Mouse (Mus musculus): ENCODE results near the gene Mapk6.

The Mapk6 gene

GRCm38 (mm10) chr9:75424358-75425150 lies 14.7 kb upstream of the Mapk6 start:
- no peak for DNase-seq (ENCODE audit: low spot score in 2 of 2)

- DNase-seq (ENCODE audit: low spot score in 2 of 2) = no peak
These were observed 13.9 kb upstream of the Mapk6 start for GRCm38 (mm10) chr9:75423683-75424082.

- DNase-seq (ENCODE audit: low spot score in 2 of 2) = no peak
These were observed 12.5 kb upstream of the Mapk6 start for GRCm38 (mm10) chr9:75422251-75422691.

GRCm38 (mm10) chr9:75414204-75414603 lies 4.4 kb upstream of the Mapk6 start:
- no peak for DNase-seq (ENCODE audit: low spot score in 2 of 2)

- no peak for DNase-seq (ENCODE audit: low spot score in 2 of 2)
These were observed 3.4 kb upstream of the Mapk6 start for GRCm38 (mm10) chr9:75413206-75413605.

- DNase-seq (ENCODE audit: low spot score in 2 of 2) = no peak
These were observed 1.8 kb upstream of the Mapk6 start for GRCm38 (mm10) chr9:75411584-75411983.

- no peak for DNase-seq (ENCODE audit: low spot score in 2 of 2)
These were observed 1.2 kb upstream of the Mapk6 start for GRCm38 (mm10) chr9:75410868-75411487.

- DNase-seq (ENCODE audit: low spot score in 2 of 2) = peak; percentile 26 to 44
These were observed 564 bp downstream of the Mapk6 start for GRCm38 (mm10) chr9:75409031-75409851.

GRCm38 (mm10) chr9:75408204-75408826 lies 1.5 kb downstream of the Mapk6 start:
- DNase-seq (ENCODE audit: low spot score in 2 of 2) = no peak

- DNase-seq (ENCODE audit: low spot score in 2 of 2) = peak; percentile 20 to 23
These were observed 2.0 kb downstream of the Mapk6 start for GRCm38 (mm10) chr9:75407803-75408202.

GRCm38 (mm10) chr9:75406121-75406520 lies 3.7 kb downstream of the Mapk6 start:
- no peak for DNase-seq (ENCODE audit: low spot score in 2 of 2)

- no peak for DNase-seq (ENCODE audit: low spot score in 2 of 2)
These were observed 6.3 kb downstream of the Mapk6 start for GRCm38 (mm10) chr9:75403520-75403919.

GRCm38 (mm10) chr9:75401593-75402504 lies 8.0 kb downstream of the Mapk6 start:
- no peak for DNase-seq (ENCODE audit: low spot score in 2 of 2)

- DNase-seq (ENCODE audit: low spot score in 2 of 2) = no peak
These were observed 9.2 kb downstream of the Mapk6 start for GRCm38 (mm10) chr9:75400639-75401038.

- DNase-seq (ENCODE audit: low spot score in 2 of 2) = no peak
These were observed 10.7 kb downstream of the Mapk6 start for GRCm38 (mm10) chr9:75399069-75399468.

GRCm38 (mm10) chr9:75395971-75396370 lies 13.8 kb downstream of the Mapk6 start:
- no peak for DNase-seq (ENCODE audit: low spot score in 2 of 2)

- DNase-seq (ENCODE audit: low spot score in 2 of 2) = no peak
These were observed 16.6 kb downstream of the Mapk6 start for GRCm38 (mm10) chr9:75393251-75393650.

GRCm38 (mm10) chr9:75385218-75385974 lies 24.4 kb downstream of the Mapk6 start:
- DNase-seq (ENCODE audit: low spot score in 2 of 2) = no peak

GRCm38 (mm10) chr9:75384337-75384962 lies 25.4 kb downstream of the Mapk6 start:
- no peak for DNase-seq (ENCODE audit: low spot score in 2 of 2)

GRCm38 (mm10) chr9:75383785-75384184 lies 26.0 kb downstream of the Mapk6 start:
- no peak for DNase-seq (ENCODE audit: low spot score in 2 of 2)

Measured in frontal cortex, postnatal 25 days (tissue).